Mouse (Mus musculus) CD4-positive naive resting alpha-beta T cell, adult 76 days (primary cell): Measurements from ENCODE around the gene Pkdrej. TPM values are rescaled to one million over a fixed set of nuclear protein-coding genes. Genes with fewer than 3 reads are reported as not detected.

ENCODE experiments used
- total RNA-seq: library from RNA; stranded (reverse); gene quantifications from one replicate; pipeline ENCODE4 v1.2.4, GENCODE M21; 2023

The Pkdrej gene
- total RNA-seq, result not detected

DNA sequence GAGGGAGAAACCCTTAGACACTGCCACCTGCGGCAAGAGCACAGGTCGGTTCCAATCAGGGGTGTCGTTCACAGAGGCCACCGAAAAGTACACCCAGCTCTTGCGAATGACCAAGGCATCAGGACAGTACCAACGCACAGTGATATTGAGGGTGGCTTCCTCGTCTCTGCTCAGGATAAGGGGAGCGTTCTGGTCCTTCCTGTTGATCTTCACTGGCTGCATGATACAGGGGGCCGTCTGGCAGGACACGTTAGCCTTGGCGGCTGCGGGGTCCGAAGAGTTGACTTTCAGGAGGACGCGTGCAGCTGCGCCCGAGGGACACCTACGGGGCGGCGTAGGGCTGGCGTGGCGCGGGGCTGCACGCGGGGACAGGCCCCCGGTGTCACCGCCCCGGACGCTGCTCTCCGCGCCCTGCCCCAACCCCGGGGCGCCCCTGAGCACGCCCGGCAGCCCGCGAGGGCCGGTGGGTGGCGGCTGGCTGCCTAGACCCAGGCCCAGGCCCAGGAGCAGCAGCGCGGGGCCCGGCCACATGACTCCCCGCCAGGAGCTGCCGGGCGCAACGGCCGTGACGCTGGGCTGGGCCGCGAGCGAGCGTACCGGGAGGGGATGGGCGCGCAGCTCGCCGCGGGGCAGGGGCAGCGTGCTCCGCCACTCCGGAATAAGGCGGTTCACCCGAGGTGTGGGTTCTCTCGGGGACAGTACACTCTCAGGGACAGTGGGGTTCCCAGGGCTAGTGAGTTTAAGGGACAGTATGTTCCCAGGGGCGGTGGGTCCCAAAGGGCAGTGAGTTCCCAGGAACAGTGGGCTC is at the start of gene Pkdrej:
Gene Pkdrej (minus strand): TSS at position 532 of the 808 bp plus-strand sequence.

DNA sequence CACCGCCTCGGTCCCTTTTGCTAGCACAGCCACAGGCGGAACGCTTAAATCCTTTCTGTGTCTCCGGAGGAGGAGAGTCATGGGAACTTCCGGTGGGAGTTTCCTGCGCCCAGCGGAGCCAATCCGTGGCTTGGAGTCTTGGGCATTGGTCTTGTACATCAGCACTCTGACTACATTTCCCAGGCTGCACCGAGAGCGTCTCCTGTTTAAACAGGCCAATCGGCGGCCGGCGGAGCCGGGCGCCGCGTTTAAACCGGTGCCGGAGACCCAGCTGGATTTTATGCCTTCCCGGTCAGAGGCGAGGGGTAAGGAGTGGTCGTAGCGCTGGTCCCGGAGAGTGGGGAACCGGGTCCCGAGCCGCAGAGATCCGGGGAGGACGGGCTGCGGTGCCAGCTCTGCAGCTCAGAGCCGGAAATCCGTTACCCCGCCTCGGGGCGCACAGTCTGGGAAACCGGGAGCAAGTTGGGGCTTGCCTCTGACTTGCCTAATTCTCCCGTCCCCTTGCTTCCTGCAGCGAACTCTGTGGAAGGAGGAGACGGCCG is 38.0 kb upstream of the Pkdrej start, which contains the start of gene Gtse1:
Gene Gtse1 (plus strand): TSS at position 256 of the 542 bp plus-strand sequence.

DNA sequence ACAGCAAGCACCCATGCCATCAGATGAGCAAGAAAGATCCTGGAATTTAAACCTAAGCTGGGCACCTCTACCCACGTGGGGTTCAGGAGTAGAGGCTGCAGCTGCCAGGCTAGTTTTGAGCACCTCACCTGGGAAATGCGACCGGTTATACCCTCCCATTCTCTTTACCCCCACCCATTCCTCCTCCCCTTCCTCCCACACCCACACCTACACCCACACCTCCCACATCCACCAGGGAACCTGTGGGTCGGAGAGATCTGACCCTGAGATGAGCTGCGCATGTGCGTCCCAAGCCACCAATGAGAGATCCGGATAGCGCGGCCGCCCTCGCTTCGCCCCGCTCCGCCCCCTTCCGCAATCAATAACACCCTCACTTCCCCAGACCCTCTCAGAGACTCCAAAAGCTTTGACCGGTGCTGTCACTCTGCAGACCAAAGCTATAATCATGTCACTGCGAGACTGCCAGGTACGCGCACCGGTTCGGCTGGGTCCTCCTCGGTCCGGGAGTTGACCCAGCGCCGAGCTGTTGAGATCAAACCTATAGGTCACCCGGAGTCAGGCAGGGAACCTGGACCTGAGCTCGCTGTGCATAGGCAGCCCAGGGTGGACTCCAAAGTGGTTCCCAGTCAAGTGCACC is 10.5 kb upstream of the Pkdrej start, which contains the start of gene Ttc38:
Gene Ttc38 (plus strand): TSS at position 353 of the 637 bp plus-strand sequence.

DNA sequence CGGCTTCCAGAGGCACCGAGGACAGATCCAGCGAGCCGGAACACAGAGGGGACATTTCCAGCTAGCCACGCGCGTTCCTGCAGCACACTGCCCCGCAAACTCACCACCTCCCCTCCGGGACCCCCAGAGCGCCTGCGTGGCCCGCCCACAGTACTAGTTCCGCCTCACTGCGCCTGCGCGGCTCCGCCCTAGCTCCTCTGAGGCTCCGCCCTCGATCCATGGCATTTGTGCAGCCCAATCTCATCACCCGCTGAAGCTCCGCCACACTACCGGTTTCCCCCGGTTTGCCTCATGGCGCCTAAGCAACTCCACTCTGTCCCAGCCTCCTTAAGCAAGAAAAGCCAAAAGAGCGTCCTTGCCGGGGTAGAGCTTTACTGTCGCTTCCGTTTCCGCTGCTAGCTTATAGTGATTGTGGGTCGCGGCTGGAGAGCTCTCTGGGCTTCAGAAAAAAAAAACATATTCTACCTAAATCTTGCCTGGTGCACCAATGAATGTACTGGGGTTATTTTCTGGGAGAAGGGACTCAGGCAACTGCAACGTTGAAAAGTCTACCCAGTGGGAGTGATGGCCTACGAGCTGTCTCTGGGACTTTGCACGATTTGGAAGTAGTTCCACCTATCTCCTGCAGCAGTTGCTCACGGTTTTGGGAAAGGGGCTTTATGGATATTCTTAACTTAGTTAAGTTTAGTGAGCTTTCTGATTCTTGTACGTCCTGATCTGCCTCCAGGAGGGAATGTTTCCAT is 9.8 kb downstream of the Pkdrej start, which contains the start of gene Cdpf1:
Gene Cdpf1 (minus strand): TSS at position 163 of the 743 bp plus-strand sequence.

Other genes starting within 250 kb of the Pkdrej start
- not detected for gene Wnt7b, start 239.3 kb downstream of the Pkdrej start, total RNA-seq
- not detected for gene Ppara, start 86.8 kb downstream of the Pkdrej start, total RNA-seq
- gene Cdpf1, start 10.0 kb downstream of the Pkdrej start, total RNA-seq, result 25.5 TPM
- 17.5 TPM for gene Ttc38, start 10.6 kb upstream of the Pkdrej start, total RNA-seq
- gene Gtse1, start 38.0 kb upstream of the Pkdrej start, total RNA-seq, result 3.3 TPM
- 26.1 TPM for gene Trmu, start 57.6 kb upstream of the Pkdrej start, total RNA-seq
- gene Celsr1, start 212.0 kb upstream of the Pkdrej start, total RNA-seq, result 28.4 TPM
- 117 TPM for gene Gramd4, start 236.0 kb upstream of the Pkdrej start, total RNA-seq